Mouse (Mus musculus) hindbrain, embryonic 16.5 days (tissue): ENCODE measurements around the gene Efna4. TPM values are rescaled to one million over a fixed set of nuclear protein-coding genes. Genes with fewer than 3 reads are reported as not detected.

ENCODE experiments used
- ATAC-seq: fragments of 200-750 bp; cut with Nextera tagmentation; 2 replicates; pipeline ENCODE4 v1.8.0; 2017; ENCODE audit warnings: moderate TSS enrichment, moderate library complexity
- H3K27ac ChIP-seq: fragments of 300-500 bp; sonication (generic); 2 replicates; pipeline ENCODE4 v1.5.1; 2014; ENCODE audit warnings: low read depth, mild to moderate bottlenecking, control low read depth, low read length, moderate library complexity
- H3K27me3 ChIP-seq: fragments of 300-500 bp; sonication (generic); replicated peaks from 2 replicates; pipeline ENCODE4 v1.6.1; 2014; ENCODE audit warnings: low read length; ENCODE audit not compliant: control insufficient read depth, insufficient read depth
- H3K36me3 ChIP-seq: fragments of 300-500 bp; sonication (generic); 2 replicates; pipeline ENCODE4 v1.6.1; 2014; ENCODE audit warnings: mild to moderate bottlenecking, low read length, moderate library complexity, mixed read lengths; ENCODE audit not compliant: control insufficient read depth, insufficient read depth
- H3K4me1 ChIP-seq: fragments of 300-500 bp; sonication (generic); 2 replicates; pipeline ENCODE4 v1.6.1; 2014; ENCODE audit warnings: low read depth, low read length; ENCODE audit not compliant: control insufficient read depth, insufficient read depth
- H3K4me2 ChIP-seq: fragments of 300-500 bp; sonication (generic); 2 replicates; pipeline ENCODE4 v1.6.1; 2014; ENCODE audit warnings: mild to moderate bottlenecking, low read length, control low read depth, moderate library complexity
- H3K4me3 ChIP-seq: fragments of 300-500 bp; sonication (generic); 2 replicates; pipeline ENCODE4 v1.5.1; 2014; ENCODE audit warnings: mild to moderate bottlenecking, low read length, control low read depth, moderate library complexity
- H3K9ac ChIP-seq: fragments of 300-500 bp; sonication (generic); 2 replicates; pipeline ENCODE4 v1.6.1; 2014; ENCODE audit warnings: low read depth, mild to moderate bottlenecking, control low read depth, low read length, moderate library complexity
- H3K9me3 ChIP-seq: fragments of 300-500 bp; sonication (generic); 2 replicates; pipeline ENCODE4 v1.6.1; 2014; ENCODE audit warnings: mild to moderate bottlenecking, low read length, moderate library complexity; ENCODE audit not compliant: control insufficient read depth
- WGBS: fragments of 180-500 bp; shearing (Covaris S2); extraction: QIAGEN DNeasy Blood & Tissue Kit; methylation state at CpG from one replicate; pipeline ENCODE4 v1.1.7; 2014; 5-methylcytosine and 5-hydroxymethylcytosine counted together
- polyA plus RNA-seq: library from polyadenylated mRNA; unstranded; fragments of >200 nt; fragmentation: Nextera tagmentation; extraction: Ambion mirVana; gene quantifications from 2 replicates; pipeline ENCODE4 v1.2.1, GENCODE M21; 2015

Gene Efna4
- polyA plus RNA-seq, 1 experiment from 2014 or later = 3.9 TPM

DNA sequence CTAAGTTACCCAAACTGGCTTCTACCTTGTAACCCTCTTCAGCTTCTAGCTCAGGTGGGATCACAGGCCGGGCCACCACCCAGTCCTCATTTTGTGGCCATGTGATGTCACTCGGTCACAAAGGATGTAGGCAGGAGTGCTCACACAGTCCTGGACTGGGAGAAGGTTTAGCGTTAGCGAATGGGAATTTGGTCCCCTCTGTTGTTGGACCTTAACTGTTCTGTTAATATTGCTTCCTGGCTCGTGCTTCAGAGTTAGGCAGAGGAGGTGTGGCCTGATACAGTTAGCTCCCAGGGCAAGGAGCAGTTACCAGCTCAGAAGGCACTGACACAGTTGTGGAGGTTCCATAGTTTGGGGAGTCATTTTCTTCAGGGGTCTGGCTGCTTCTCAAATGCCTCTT lies 43.6 kb downstream of the Efna4 start:
- H3K27me3 ChIP-seq = no peaks in the 10 kb centered on the region; the same call in 1 of the 2 replicates
- no peaks in the 10 kb centered on the region for H3K4me1 ChIP-seq
- whole genome bisulfite sequencing = 82% methylated on average over 5 of the region's 5 CpGs
- no peak overlapping the region for H3K9ac ChIP-seq
- no peak overlapping the region for H3K27ac ChIP-seq
- H3K9me3 ChIP-seq = no peaks in the 10 kb centered on the region
- ATAC-seq = no peak
- H3K4me2 ChIP-seq = no peak overlapping the region
- H3K4me3 ChIP-seq = no peak overlapping the region
- no peaks in the 10 kb centered on the region for H3K36me3 ChIP-seq

DNA sequence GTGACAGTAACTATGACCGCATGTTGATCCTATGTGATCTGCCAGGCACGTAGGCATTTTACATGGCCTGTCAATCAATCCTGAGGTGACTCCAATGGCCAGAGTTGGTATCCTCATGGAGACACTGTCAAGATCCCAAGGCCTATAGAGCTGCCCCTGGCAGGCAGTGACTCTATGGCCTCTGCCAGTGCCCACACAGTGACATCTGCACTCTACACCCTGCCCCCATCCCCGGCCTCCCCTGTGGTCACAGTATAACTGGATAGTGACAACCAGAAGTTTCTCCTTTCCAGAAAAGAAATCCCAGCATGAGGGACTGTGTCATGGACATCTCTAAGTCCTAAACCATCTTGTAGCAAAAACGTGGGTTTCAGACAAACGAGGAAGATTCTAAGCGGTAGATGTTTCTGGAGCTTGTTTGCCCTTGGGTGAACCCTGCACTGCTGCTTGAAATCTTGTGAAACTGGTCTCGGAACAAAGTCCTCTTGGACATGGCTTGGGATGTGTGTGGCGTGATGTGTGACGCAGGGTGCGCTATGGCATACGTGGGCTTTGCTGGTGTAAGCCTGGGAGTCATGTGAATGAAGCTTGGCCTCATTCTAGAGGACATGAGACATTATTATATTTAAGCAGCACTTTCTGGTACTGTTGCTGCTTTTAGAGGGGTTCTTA lies 44.4 kb downstream of the Efna4 start:
- H3K4me1 ChIP-seq = no peaks in the 10 kb centered on the region
- no peaks in the 10 kb centered on the region for H3K36me3 ChIP-seq
- no peak overlapping the region for H3K27ac ChIP-seq
- no peaks in the 10 kb centered on the region for H3K9me3 ChIP-seq
- H3K9ac ChIP-seq = no peak overlapping the region
- H3K4me3 ChIP-seq = no peak overlapping the region
- no peaks in the 10 kb centered on the region for H3K27me3 ChIP-seq
- H3K4me2 ChIP-seq = no peak overlapping the region
- WGBS = 93% methylated on average over 11 of the region's 11 CpGs
- ATAC-seq = no peak

DNA sequence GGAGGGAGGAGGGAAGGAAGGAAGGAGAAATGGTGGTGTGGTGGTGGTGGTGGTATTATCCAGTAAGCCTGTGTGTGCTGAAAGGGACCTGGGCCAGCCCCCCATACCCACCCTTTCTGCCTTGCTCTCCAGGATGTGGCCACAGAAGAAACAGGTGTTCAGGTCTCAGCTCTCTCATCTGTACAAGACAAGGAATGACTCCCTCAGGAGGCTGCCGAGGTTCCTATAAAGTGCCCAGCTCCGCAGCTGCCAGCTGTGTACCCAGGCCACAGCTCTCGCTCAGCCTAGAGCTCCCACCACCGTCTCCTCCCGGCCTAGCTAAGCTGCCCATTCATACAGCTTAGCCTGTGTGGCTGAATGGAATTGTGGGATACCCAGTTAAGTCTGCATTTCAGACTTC lies 45.5 kb downstream of the Efna4 start:
- Histone ChIP-seq H3K9me3 (no peaks in the 10 kb centered on the region), H3K9ac (no peak overlapping the region), H3K36me3 (no peaks in the 10 kb centered on the region), H3K27me3 (no peaks in the 10 kb centered on the region), H3K4me2 (no peak overlapping the region), H3K4me3 (no peak overlapping the region), H3K27ac (no peak overlapping the region), H3K4me1 (no peaks in the 10 kb centered on the region)
- WGBS = 65% methylated on average over 5 of the region's 5 CpGs
- ATAC-seq = no peak

DNA sequence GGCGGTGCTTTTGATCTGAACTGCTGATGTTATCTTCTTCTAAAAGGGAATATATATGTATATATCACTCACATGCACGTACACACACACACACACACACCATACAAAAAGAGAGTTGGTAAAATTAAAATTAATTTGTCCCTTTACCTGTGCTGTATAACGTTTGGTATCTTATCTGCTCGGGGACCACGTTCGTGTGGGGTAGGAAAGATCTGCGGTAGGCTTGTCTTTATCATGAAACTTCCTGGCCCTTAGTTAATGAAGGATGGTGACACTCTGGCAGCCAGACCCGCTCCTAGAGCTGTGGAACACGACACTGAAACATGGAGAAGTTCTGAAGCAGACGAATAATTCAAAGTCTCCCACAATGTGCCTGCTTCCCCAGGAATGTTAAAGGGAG lies 46.0 kb downstream of the Efna4 start:
- H3K4me1 ChIP-seq = no peaks in the 10 kb centered on the region
- H3K9me3 ChIP-seq = no peaks in the 10 kb centered on the region
- no peak overlapping the region for H3K4me2 ChIP-seq
- no peak overlapping the region for H3K9ac ChIP-seq
- no peak overlapping the region for H3K27ac ChIP-seq
- no peaks in the 10 kb centered on the region for H3K27me3 ChIP-seq
- no peak for ATAC-seq
- WGBS = 74% methylated on average over 10 of the region's 10 CpGs
- H3K4me3 ChIP-seq = no peak overlapping the region
- H3K36me3 ChIP-seq = no peaks in the 10 kb centered on the region

DNA sequence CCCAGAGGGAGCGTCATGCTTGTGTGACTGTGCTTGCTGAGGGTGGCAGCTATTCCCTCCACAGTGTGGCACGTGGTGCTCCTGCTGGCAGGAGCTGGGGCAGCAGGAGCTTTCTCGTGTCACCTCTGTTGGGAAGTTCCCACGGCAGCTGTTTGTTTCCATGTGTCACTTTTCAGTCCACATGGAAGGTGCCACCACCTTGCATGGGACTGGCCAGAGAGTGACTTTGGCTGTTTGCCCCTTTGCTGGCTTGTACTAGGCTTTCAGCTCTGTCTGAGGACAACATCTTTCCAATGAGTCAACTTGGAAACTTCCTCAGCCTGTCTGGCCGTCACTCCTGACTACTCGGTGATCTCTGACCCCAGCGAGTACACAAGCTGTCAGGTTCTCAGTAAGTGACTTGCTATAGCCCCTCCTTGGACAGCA lies 49.3 kb downstream of the Efna4 start:
- Histone ChIP-seq H3K9ac (no peak overlapping the region), H3K9me3 (no peaks in the 10 kb centered on the region), H3K27me3 (no peaks in the 10 kb centered on the region), H3K4me1 (no peaks in the 10 kb centered on the region), H3K27ac (no peak overlapping the region), H3K36me3 (no peaks in the 10 kb centered on the region), H3K4me3 (no peak overlapping the region), H3K4me2 (no peak overlapping the region)
- 46% methylated on average over 7 of the region's 7 CpGs for WGBS
- ATAC-seq = no peak

DNA sequence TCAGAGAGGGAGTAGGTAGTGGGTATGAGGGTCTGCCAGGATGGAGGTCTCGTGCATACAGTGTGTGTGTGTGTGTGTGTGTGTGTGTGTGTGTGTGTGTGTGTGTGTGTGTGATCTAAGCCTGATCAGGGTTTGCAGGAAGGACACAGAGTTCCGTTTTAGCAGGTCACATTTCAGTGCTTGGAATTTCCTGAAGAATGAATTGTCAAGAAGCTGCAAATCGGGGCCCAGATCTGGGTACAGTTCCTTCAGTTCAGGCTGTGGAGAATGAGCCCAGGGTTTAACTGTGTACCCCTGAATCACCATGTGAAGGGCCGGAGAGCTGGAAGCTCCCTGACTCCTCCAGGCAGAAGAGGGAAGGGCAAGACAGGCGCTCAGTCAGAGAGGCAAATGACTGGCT lies 50.5 kb downstream of the Efna4 start:
- no peaks in the 10 kb centered on the region for H3K9me3 ChIP-seq
- 67% methylated on average over 5 of the region's 5 CpGs for WGBS

DNA sequence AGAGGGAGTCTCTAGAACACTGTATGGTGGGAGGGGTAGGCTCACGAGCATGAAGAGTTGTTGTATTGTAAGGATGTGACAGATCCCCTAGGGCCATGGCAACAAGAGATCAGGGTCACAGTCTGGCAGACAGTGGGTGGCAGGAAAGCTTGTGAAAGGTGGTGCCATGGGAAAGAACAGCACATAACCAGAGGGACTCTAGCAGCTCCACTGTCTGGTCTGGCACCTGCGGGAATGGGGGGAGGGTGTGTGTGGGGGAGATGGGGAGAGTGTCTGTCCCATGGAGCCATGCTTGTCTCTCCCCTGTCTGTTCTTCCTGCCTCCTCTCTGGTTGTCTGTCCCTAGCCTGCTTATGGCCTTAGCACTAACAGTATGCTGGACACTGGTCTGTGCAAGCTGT lies 52.3 kb downstream of the Efna4 start:
- WGBS = 19% methylated on average over 2 of the region's 2 CpGs
- Histone ChIP-seq H3K36me3 (no peaks in the 10 kb centered on the region), H3K9ac (no peak overlapping the region), H3K27me3 (no peaks in the 10 kb centered on the region), H3K4me1 (peaks cover 10% of the 10 kb centered on the region), H3K4me3 (no peak overlapping the region), H3K9me3 (no peaks in the 10 kb centered on the region), H3K4me2 (no peak overlapping the region), H3K27ac (no peak overlapping the region)
- no peak for ATAC-seq

More for the DNA sequence above, 50.5 kb downstream of the Efna4 start:
- Histone ChIP-seq H3K4me3 (no peak overlapping the region), H3K27ac (no peak overlapping the region), H3K4me2 (no peak overlapping the region), H3K4me1 (no peaks in the 10 kb centered on the region), H3K9ac (no peak overlapping the region), H3K36me3 (no peaks in the 10 kb centered on the region), H3K27me3 (no peaks in the 10 kb centered on the region)
- no peak for ATAC-seq

DNA sequence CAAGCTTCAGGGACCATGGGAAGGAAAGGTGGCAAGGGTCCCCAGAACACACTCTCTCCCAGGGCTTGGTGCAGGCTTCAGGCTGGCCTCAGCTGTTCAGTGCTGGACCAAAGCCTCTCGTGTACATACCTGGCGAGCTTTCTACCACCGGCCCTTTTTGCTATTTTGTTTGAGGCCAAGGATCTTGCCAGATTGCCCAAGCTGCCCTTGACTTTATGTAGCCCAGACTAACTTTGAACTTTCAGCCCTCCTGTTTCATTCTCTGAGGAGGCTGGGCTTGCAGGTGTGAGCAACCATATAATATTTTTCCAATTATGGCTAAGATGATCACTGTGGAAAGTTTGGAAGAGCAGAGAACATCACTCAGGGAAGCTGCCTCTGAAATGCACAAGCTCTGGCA lies 53.6 kb downstream of the Efna4 start:
- no peak overlapping the region for H3K9ac ChIP-seq
- no peak overlapping the region for H3K4me3 ChIP-seq
- no peaks in the 10 kb centered on the region for H3K36me3 ChIP-seq
- peaks cover 22% of the 10 kb centered on the region for H3K4me1 ChIP-seq
- no peaks in the 10 kb centered on the region for H3K9me3 ChIP-seq
- WGBS = 90% methylated on average over 3 of the region's 3 CpGs
- no peak for ATAC-seq
- H3K27ac ChIP-seq = no peak overlapping the region
- no peak overlapping the region for H3K4me2 ChIP-seq
- no peaks in the 10 kb centered on the region for H3K27me3 ChIP-seq
